Mouse (Mus musculus): ENCODE results near the gene Lins1. TPM values are rescaled to one million over a fixed set of nuclear protein-coding genes. Genes with fewer than 3 reads are reported as not detected.

The Lins1 gene
- total and polyA plus RNA-seq, 3 experiments = 8.3 to 15.9 (median 9.8) TPM

DNA sequence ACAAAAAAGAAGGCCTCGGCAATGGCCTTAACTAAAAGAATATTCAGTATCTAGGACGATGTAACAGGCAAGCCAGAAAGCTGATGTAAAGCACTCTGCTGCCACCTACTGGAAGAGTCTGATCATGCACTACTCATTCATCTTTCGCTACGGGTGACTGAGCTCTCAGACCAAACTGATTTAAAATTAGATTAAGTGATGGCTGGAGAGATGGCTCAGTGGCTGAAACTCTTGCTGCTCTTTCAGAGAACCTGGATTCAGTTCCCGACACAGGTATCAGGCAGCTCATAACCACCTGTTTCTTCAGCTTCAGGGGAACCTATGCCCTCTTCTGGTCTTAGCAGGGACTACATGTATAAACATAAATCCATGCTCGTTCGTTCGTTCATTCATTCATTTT is 28.1 kb upstream of the Lins1 start:
- Histone ChIP-seq H3K36me3 (replicated peaks in 1 of 2; ENCODE audit: control insufficient read depth in 1 of 2, insufficient read depth in 1 of 2, low read length in 1 of 2) (peaks cover 25 to 70% of the 10 kb centered on the region in 2 experiments), H3K4me2 (ENCODE audit: insufficient read depth, low read depth, poor library complexity, severe bottlenecking) (0 out of 2 replicates have a peak overlapping the region, but pooled peaks have one; percentile 38), H3K9me3 (replicated peaks; ENCODE audit: low read length) (no peaks in the 10 kb centered on the region), H3K79me2 (replicated peaks; ENCODE audit: control insufficient read depth, extremely low read depth, insufficient read depth, poor library complexity, severe bottlenecking) (no peaks in the 10 kb centered on the region), H3K27ac (ENCODE audit: insufficient read depth, low read depth) (no peak overlapping the region), H3K4me1 (ENCODE audit: control insufficient read depth in 1 of 2, insufficient read depth in 2 of 2) (no peaks in the 10 kb centered on the region), H3K27me3 (replicated peaks) (no peaks in the 10 kb centered on the region), H3K9ac (ENCODE audit: insufficient read depth, low read depth) (no peak overlapping the region), H3K4me3 (replicated peaks in 1 of 3; ENCODE audit: low read depth in 2 of 3, low read length in 2 of 3, poor library complexity in 1 of 3) (no peak overlapping the region)
- dilution Hi-C loops (cut with MboI; ENCODE audit: extremely low pct_ligation_motif_present, extremely low pct_unique_long_range_greater_than_20kb, low sequenced_read_pairs) = no loop called here
- TF ChIP-seq SMC3 (IDR thresholded peaks at IDR 0.05; ENCODE audit: low read depth, low read length) (peak; percentile 64), ZC3H11A (IDR thresholded peaks at IDR 0.05; ENCODE audit: low read depth, low read length) (0 out of 2 replicates have a peak, but pooled peaks have one; percentile 27), JUND (conservative IDR thresholded peaks at IDR 0.05; ENCODE audit: low read depth, low read length) (0 out of 2 replicates have a peak, but pooled peaks have one; percentile 18), ELF1 (IDR thresholded peaks at IDR 0.05; ENCODE audit: low read depth, low read length) (no peak), MYC (IDR thresholded peaks at IDR 0.05; ENCODE audit: low read depth, low read length) (no peak), CHD2 (IDR thresholded peaks at IDR 0.05; ENCODE audit: low read length) (no peak), MAX (IDR thresholded peaks at IDR 0.05; ENCODE audit: low read length) (0 out of 2 replicates have a peak, but pooled peaks have one; percentile 32), EP300 (IDR thresholded peaks at IDR 0.05; ENCODE audit: low read length) (no peak), NELFE (IDR thresholded peaks at IDR 0.05; ENCODE audit: low read depth, low read length) (peak; percentile 27; the same call in 1 of the 2 replicates), ZNF384 (IDR thresholded peaks at IDR 0.05; ENCODE audit: low read depth, low read length) (peak; percentile 9; the same call in 1 of the 2 replicates), CTCF (conservative IDR thresholded peaks at IDR 0.05 in 1 of 2, IDR thresholded peaks at IDR 0.05 in 1 of 2; ENCODE audit: low read depth in 2 of 2, low read length in 2 of 2) (peak; percentile 79 to 92), RAD21 (IDR thresholded peaks at IDR 0.05; ENCODE audit: low read depth, low read length) (peak; percentile 84)
- in situ Hi-C loops (cut with MboI; ENCODE audit: low pct_ligation_motif_present, low pct_unique_long_range_greater_than_20kb, low sequenced_read_pairs) = loop anchor here (25.0 kb wide), 1 partner anchor 574 kb away; the partner anchor contains the start of gene Selenos
- peak; percentile 80 for DNase-seq (ENCODE audit: extremely low read depth)

DNA sequence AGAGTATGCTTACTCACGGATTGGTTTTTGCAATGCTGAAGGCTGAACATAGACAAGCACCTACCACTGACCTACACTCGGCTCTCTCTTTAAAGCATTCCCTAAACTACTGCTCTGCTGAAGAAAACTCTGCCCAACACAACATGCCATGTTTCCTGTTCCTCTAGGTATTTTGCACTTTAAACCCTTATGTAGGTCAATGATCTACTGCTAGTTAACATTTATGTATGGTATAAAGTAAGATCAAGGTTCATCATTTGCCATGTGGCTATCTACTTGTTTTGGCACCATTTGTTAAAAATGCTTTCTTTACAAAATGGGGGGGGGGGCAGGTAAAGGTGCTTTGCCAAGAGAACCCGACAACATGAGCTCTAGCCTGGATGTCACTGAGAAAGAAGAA is 26.1 kb upstream of the Lins1 start:
- DNase-seq (ENCODE audit: extremely low read depth) = no peak
- Histone ChIP-seq H3K4me2 (ENCODE audit: insufficient read depth, low read depth, poor library complexity, severe bottlenecking) (no peak overlapping the region), H3K4me1 (ENCODE audit: control insufficient read depth in 1 of 2, insufficient read depth in 2 of 2) (no peaks in the 10 kb centered on the region), H3K79me2 (replicated peaks; ENCODE audit: control insufficient read depth, extremely low read depth, insufficient read depth, poor library complexity, severe bottlenecking) (no peaks in the 10 kb centered on the region), H3K36me3 (replicated peaks in 1 of 2; ENCODE audit: control insufficient read depth in 1 of 2, insufficient read depth in 1 of 2, low read length in 1 of 2) (peaks cover 18 to 56% of the 10 kb centered on the region in 2 experiments), H3K9me3 (replicated peaks; ENCODE audit: low read length) (no peaks in the 10 kb centered on the region), H3K27me3 (replicated peaks) (no peaks in the 10 kb centered on the region), H3K4me3 (replicated peaks in 1 of 3; ENCODE audit: low read depth in 2 of 3, low read length in 2 of 3, poor library complexity in 1 of 3) (no peak overlapping the region), H3K27ac (ENCODE audit: insufficient read depth, low read depth) (no peak overlapping the region), H3K9ac (ENCODE audit: insufficient read depth, low read depth) (no peak overlapping the region)
- in situ Hi-C loops (cut with MboI; ENCODE audit: low pct_ligation_motif_present, low pct_unique_long_range_greater_than_20kb, low sequenced_read_pairs) = loop anchor here (25.0 kb wide), 1 partner anchor 576 kb away; the partner anchor contains the start of gene Selenos
- dilution Hi-C loops (cut with MboI; ENCODE audit: extremely low pct_ligation_motif_present, extremely low pct_unique_long_range_greater_than_20kb, low sequenced_read_pairs) = no loop called here
- TF ChIP-seq MYC (IDR thresholded peaks at IDR 0.05; ENCODE audit: low read depth, low read length) = no peak
- TF ChIP-seq USF2 (conservative IDR thresholded peaks at IDR 0.05; ENCODE audit: low read depth, low read length) = no peak
- no peak for TF ChIP-seq E2F4 (IDR thresholded peaks at IDR 0.05; ENCODE audit: insufficient replicate concordance, low read depth, low read length)

DNA sequence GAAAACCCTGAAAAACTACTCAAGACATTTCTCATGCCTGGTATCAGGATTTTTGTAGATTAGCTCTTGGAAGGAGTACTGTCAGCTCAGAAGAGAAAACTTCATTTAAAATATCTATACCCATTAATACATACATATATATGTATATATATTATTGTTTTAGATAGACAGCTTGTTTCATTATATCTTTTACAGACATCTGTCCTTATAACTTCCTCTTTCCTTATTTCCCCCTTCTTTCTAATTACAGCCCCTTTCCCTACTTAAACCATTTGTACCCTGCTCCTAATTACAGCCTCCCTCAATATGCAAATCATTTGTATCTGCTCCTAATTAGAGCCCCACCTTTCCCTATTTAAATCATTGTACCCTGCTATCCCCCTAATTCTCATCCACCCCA is 22.6 kb upstream of the Lins1 start:
- dilution Hi-C loops (cut with MboI; ENCODE audit: extremely low pct_ligation_motif_present, extremely low pct_unique_long_range_greater_than_20kb, low sequenced_read_pairs) = no loop called here
- in situ Hi-C loops (cut with MboI; ENCODE audit: low pct_ligation_motif_present, low pct_unique_long_range_greater_than_20kb, low sequenced_read_pairs) = loop anchor here (25.0 kb wide), 1 partner anchor 580 kb away; the partner anchor contains the start of gene Selenos
- DNase-seq (ENCODE audit: extremely low read depth) = no peak
- Histone ChIP-seq H3K9me3 (replicated peaks; ENCODE audit: low read length) (no peaks in the 10 kb centered on the region), H3K4me3 (replicated peaks in 1 of 3; ENCODE audit: low read depth in 2 of 3, low read length in 2 of 3, poor library complexity in 1 of 3) (no peak overlapping the region), H3K9ac (ENCODE audit: insufficient read depth, low read depth) (no peak overlapping the region), H3K36me3 (replicated peaks in 1 of 2; ENCODE audit: control insufficient read depth in 1 of 2, insufficient read depth in 1 of 2, low read length in 1 of 2) (peaks cover 5 to 47% of the 10 kb centered on the region in 2 experiments), H3K27me3 (replicated peaks) (no peaks in the 10 kb centered on the region), H3K27ac (ENCODE audit: insufficient read depth, low read depth) (no peak overlapping the region), H3K4me1 (ENCODE audit: control insufficient read depth in 1 of 2, insufficient read depth in 2 of 2) (no peaks in the 10 kb centered on the region), H3K4me2 (ENCODE audit: insufficient read depth, low read depth, poor library complexity, severe bottlenecking) (no peak overlapping the region), H3K79me2 (replicated peaks; ENCODE audit: control insufficient read depth, extremely low read depth, insufficient read depth, poor library complexity, severe bottlenecking) (no peaks in the 10 kb centered on the region)
- TF ChIP-seq JUN (IDR thresholded peaks at IDR 0.05; ENCODE audit: insufficient read depth, low read depth, low read length) (no peak), USF2 (conservative IDR thresholded peaks at IDR 0.05; ENCODE audit: low read depth, low read length) (no peak), ETS1 (conservative IDR thresholded peaks at IDR 0.05; ENCODE audit: low read depth, low read length) (no peak), BHLHE40 (IDR thresholded peaks at IDR 0.05; ENCODE audit: low read depth, low read length) (no peak), MAZ (IDR thresholded peaks at IDR 0.05; ENCODE audit: low read depth, low read length) (no peak), TBP (conservative IDR thresholded peaks at IDR 0.05; ENCODE audit: low read depth, low read length) (no peak), PAX5 (IDR thresholded peaks at IDR 0.05; ENCODE audit: low read length) (no peak), ZC3H11A (IDR thresholded peaks at IDR 0.05; ENCODE audit: low read depth, low read length) (no peak), HCFC1 (IDR thresholded peaks at IDR 0.05; ENCODE audit: low read depth, low read length) (no peak), ELF1 (IDR thresholded peaks at IDR 0.05; ENCODE audit: low read depth, low read length) (no peak), NELFE (IDR thresholded peaks at IDR 0.05; ENCODE audit: low read depth, low read length) (no peak), CHD1 (IDR thresholded peaks at IDR 0.05; ENCODE audit: low read depth, low read length) (no peak), E2F4 (IDR thresholded peaks at IDR 0.05; ENCODE audit: insufficient replicate concordance, low read depth, low read length) (no peak)
